Mouse (Mus musculus) adipocyte (in vitro differentiated cells): Measurements from ENCODE around the gene Mri1.
A peak's percentile ranks its signal among the peaks of the same experiment; 100 is the strongest.

ENCODE experiments used
- DNase-seq: peaks from one replicate; pipeline ENCODE4 v3.0.0-alpha.2; 2016; ENCODE audit warnings: low spot score

Gene Mri1

DNA sequence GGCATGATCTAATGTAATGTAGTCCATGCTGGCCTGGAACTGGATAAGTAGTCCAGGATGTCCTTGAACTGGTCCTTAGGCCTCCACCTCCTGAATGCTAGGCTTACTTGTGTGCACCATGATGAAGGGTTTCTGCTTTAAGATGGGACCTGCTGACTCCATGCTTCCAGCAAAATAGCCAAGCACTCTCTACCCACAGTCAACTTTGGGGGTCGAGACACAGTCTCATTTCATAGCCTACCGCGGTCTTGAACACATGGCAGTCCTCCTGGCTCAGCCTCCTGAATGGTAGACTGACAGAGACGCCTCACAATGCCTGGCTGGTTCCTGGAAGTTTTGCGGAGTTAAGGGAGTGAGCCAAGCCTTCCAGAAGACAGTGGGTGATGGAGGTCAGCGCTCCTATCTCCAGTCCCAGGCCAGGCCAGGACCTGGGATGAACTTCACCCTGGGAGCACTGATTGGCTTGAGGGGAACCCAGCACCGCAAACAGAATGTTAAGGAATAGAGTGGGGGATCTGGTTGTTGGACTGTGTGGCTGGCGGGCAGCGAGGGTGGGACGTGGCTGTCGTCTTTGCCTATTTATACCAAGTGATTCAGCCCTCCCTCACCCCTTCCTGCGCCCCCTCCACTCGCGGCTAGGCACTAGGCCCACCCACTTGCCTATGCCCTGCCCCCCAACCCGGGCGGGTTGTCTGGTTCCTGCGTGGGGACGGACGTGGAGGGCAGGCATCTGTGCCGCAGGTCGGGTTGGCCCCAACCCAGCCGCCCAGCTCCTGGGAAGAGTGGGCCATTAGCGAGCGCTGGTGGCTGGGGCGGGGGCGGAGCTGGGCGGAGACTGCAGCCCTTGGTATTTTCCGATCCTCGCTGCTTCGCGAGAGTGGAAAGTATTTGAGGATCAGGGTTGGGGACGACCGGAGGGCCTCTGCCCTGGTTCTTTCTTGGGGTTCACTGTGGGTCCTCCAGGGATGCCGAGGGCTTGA lies 53.9 kb downstream of the Mri1 start:
- DNase-seq, result peak; percentile 90

DNA sequence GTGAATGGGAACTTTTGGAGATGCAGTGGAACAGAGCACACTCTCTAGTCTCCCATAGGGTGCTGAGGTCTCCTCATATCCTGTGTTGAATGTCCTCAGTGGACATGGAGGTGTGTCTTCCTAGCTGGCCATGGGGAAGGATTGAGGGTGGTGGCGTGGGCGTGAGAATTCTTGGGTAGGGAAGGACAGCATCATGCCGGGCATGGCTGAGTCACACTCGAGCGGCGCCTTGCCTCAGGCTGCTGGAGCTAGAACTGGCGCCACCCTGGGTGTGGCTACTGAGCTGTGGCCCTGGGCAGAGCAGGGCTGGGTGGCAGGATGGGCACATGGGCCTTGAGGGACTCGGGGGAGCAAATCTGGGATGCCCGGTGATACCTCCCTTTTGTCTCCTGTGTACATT lies 54.7 kb downstream of the Mri1 start:
- peak; percentile 88 for DNase-seq

DNA sequence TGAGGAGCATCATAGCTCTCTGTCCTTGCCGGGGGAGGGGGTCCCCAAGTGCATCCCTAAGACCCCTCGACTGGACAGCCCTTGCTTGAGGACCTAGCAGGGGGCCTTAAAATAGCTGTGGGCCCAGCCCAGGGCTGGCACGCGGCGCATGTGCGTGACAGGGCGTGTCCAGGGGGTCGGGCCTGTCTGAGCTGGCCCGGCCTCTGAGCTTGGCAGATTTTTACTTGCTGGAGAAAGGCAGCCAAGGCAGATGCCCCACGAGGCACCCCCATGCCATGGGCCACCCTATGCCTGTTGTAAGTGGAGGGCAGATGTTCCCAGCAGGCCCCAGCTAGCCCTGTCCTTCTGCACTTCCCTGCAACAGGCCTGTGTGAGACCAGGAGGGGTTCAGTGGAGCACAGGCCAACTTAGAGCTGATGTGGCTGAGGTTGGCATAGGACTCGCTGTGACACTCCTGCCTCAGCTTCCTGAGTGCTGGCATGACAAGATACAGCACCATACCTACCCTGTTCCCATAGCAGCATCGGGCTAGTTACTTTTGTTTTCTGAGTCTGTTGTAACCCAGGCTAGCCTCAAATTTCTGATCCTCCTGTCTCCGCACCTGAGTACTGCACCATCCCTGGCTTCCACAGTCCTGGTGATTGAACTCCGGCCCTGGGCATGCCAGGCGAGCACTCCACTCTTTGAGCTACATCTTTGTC lies 55.4 kb downstream of the Mri1 start:
- peak; percentile 95 for DNase-seq

DNA sequence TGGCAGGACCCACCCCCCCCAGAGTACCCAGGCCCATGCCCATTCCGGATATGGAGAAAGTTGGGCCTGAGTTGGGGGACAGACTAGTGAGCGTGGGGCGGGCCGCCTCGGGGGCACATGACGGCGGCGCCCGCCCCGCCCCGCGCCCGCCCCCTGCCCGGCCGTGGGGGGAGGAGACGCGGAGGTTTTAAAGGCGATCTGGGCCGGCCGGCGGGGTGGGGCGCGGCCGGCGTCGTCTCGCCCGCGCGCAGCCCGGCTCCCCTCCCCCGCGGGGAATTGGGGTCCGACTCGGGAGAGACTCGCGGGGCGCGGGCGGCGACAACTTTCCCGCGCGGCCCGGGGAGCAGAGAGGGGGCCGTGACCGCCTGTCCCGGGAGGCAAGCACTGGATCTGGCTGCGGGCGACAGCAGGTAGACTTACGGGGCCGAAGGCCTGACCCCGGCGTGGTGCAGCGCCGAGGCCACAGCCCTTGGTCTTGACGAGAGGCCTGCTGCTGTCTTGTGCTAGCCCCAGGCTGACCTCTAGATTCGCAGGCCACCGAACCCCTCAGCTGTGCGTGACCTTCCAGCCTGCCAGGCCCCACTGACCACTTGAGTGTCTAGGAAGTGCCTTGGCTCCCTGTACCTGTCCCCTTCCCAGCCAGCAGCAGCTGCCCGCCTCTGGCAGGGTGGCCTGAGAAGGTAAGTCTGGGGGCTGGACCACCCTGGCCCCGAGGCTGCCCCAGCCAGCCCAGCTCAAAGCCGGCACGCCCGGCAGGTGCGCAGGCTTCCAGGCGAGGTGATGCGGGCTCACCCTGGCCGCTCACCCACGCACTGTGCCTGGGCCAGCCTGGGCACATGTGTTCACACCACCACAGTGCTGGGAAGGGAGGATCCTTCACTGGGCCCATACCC lies 56.2 kb downstream of the Mri1 start:
- DNase-seq, result peak; percentile 83

DNA sequence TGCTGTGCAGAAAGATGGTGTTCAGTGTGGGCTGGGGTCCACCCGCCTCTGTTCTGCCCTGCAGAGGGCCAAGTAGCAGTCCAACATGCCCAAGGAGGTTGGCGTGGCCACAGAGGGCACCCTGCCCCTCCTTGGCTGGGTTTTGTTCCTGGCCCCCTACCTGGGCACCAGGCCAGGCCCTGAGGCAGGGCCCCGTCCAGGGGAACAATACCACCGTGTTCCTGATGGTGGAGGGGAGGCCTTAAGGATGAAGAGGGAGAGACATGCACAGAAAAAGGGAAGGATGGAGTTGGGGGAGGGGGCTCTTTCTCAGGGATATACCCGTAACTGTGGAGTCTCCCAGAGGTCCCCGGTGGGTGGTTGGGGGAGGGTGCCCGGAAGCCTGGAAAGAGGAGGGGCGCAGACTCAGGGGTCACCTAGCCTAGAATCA lies 57.0 kb downstream of the Mri1 start:
- no peak for DNase-seq
